Mouse (Mus musculus): ENCODE measurements at regions not wholly inside any gene's neighbourhood (a gene's known extent, or its start where the extent isn't known, plus 50 kb on each side); places are given as distances from the start of the nearest gene placed in this dataset.

DNA sequence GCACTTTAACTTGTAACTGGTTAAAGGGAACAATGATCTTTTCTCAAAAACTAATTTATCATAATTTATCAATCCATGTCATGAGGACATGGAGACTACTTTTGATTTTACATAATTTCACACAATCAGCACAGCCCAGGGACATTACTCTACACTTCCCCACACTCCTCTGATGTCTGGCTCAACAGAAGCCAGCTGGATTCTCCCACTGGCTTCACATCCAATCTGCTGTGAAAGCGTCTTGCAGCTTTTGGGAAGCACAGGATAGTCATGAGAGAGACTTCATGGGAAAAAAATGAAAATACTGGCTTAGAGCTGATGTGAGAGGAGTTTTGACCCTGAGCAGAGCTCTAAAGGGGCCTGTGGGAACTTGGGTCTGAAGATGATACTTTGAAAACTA lies 61.7 kb upstream of the Hrasls start:
- TF ChIP-seq CTCF (conservative IDR thresholded peaks at IDR 0.05) = no peak
- H3K4me3 ChIP-seq = no peak overlapping the region
- no peak for DNase-seq (ENCODE audit: low spot score in 2 of 2)
- H3K27ac ChIP-seq = no peak overlapping the region

GRCm38 (mm10) chr16:29119217-29119616 lies 90.3 kb upstream of the Hrasls start:
- H3K27ac ChIP-seq = no peak overlapping the region
- no peak for DNase-seq (ENCODE audit: low spot score in 2 of 2)
- TF ChIP-seq CTCF (conservative IDR thresholded peaks at IDR 0.05) = no peak
- H3K4me3 ChIP-seq = no peak overlapping the region

GRCm38 (mm10) chr16:29096791-29097190 lies 112.7 kb upstream of the Hrasls start:
- DNase-seq (ENCODE audit: low spot score in 2 of 2) = no peak
- Histone ChIP-seq H3K4me3 (no peak overlapping the region), H3K27ac (no peak overlapping the region)
- TF ChIP-seq CTCF (conservative IDR thresholded peaks at IDR 0.05) = no peak

GRCm38 (mm10) chr16:29065961-29066360 lies 136.5 kb upstream of the Mb21d2 start:
- no peak for DNase-seq (ENCODE audit: low spot score in 2 of 2)
- no peak overlapping the region for H3K4me3 ChIP-seq
- no peak overlapping the region for H3K27ac ChIP-seq
- TF ChIP-seq CTCF (conservative IDR thresholded peaks at IDR 0.05) = no peak

- DNase-seq (ENCODE audit: low spot score in 2 of 2) = no peak
- H3K4me3 ChIP-seq = no peak overlapping the region
- no peak for TF ChIP-seq CTCF (conservative IDR thresholded peaks at IDR 0.05)
- H3K27ac ChIP-seq = no peak overlapping the region
Observed at GRCm38 (mm10) chr16:29065097-29065785, 135.8 kb upstream of the Mb21d2 start.

DNA sequence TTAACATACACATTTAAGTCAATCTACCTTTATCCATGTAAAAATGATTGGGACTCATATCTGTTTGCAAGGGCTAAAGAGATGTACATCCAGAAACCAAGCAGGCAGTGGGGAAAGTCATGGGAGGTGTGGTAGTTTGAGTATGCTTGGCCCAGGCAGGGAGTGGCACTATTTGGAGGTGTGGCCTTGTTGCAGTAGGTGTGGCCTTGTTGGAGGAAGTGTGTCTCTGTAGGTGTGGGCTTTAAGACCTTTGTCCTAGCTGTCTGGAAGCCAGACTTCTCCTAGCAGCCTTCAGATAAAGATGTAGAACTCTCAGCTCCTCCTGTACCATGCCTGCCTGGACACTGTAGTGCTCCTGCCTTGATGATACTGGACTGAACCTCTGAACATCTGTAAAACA lies 133.9 kb upstream of the Mb21d2 start:
- no peak overlapping the region for H3K4me3 ChIP-seq
- DNase-seq (ENCODE audit: low spot score in 2 of 2) = no peak
- no peak overlapping the region for H3K27ac ChIP-seq
- no peak for TF ChIP-seq CTCF (conservative IDR thresholded peaks at IDR 0.05)

- TF ChIP-seq CTCF (conservative IDR thresholded peaks at IDR 0.05) = no peak
Observed at GRCm38 (mm10) chr16:29057076-29057475, 127.6 kb upstream of the Mb21d2 start.

DNA sequence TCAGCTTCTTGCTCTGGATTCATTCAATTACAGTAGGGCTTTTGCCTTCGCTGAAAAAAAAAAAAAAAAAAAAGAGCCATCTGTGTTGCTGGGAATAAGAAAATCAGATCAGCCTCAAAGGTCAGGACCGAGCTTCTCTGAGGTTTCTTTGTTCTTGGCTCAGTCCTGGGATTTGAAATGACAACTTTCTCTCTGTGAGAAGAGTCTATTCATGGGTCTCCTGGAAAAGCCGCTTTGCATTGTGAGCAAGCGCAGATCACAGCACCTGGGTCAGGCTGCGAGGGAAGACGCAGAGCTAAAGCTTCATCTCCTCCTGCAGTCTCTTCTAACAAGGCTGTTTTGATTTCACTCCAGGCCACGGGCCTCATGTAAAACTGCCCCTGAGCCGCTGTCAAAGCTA lies 125.0 kb upstream of the Mb21d2 start:
- DNase-seq (ENCODE audit: low spot score in 2 of 2) = no peak
- TF ChIP-seq CTCF (conservative IDR thresholded peaks at IDR 0.05) = no peak
- Histone ChIP-seq H3K4me3 (no peak overlapping the region), H3K27ac (no peak overlapping the region)

More at GRCm38 (mm10) chr16:29057076-29057475, 127.6 kb upstream of the Mb21d2 start:
- H3K27ac ChIP-seq = no peak overlapping the region
- no peak overlapping the region for H3K4me3 ChIP-seq
- DNase-seq (ENCODE audit: low spot score in 2 of 2) = no peak

- DNase-seq (ENCODE audit: low spot score in 2 of 2) = no peak
- TF ChIP-seq CTCF (conservative IDR thresholded peaks at IDR 0.05) = no peak
- H3K27ac ChIP-seq = no peak overlapping the region
- H3K4me3 ChIP-seq = no peak overlapping the region
Observed at GRCm38 (mm10) chr16:29046453-29046993, 117.0 kb upstream of the Mb21d2 start.

DNA sequence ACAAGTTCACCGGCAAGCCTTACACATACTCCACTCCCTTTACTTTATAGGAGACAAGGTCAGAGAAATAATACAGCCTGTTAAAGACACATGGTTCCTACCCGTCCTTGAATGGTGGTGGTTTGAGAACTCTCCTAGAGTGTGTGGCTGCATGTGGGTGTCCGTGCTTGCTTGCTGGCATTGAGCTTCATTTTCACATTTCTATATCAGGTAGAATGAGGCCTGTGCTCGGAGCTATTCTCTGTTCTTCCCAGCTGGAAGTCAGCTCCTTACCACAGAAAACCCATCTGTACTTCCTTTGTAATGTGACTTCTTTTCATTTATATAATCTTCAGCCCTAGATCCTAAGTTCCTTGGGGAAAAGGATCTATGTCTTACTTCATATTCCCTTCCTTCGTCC lies 106.0 kb upstream of the Mb21d2 start:
- Histone ChIP-seq H3K4me3 (no peak overlapping the region), H3K27ac (no peak overlapping the region)
- TF ChIP-seq CTCF (conservative IDR thresholded peaks at IDR 0.05) = no peak
- no peak for DNase-seq (ENCODE audit: low spot score in 2 of 2)

DNA sequence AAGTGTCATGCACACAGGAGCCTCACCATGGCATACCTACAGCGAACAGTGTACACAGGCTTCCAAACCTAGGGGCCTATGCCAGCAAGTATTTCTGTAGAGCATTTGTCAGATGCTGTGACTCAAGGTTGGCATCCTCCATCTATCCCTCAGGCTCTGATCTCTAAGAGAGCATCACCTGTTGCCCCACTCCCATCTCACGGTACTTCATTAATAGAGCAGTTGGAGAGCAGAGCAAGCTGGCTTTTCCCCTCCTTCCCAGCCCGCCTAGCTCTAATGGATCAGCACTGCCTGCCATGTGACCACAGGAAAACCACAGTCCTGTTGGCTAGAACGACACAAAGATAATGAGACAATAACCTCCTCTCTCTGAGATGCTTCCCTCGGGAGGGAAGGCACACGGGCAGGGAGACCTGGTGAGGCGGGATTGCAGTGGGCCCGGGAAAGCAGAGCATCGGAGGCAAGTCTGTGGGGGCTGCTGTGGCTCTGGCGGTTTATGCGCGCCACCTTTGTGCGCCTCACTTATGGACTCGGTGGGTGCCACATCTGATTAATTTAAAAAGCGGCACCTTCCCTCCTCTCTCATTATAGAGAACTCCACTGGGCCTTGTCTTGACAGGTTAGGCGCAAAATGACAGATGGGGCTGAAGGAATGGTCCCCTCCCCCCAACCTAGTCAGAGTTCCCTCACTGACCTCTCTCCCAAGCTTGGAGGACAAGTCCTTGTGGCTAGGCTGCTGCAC lies 104.8 kb upstream of the Mb21d2 start:
- no peak for DNase-seq (ENCODE audit: low spot score in 2 of 2)
- no peak for TF ChIP-seq CTCF (conservative IDR thresholded peaks at IDR 0.05)
- H3K4me3 ChIP-seq = no peak overlapping the region
- H3K27ac ChIP-seq = no peak overlapping the region

DNA sequence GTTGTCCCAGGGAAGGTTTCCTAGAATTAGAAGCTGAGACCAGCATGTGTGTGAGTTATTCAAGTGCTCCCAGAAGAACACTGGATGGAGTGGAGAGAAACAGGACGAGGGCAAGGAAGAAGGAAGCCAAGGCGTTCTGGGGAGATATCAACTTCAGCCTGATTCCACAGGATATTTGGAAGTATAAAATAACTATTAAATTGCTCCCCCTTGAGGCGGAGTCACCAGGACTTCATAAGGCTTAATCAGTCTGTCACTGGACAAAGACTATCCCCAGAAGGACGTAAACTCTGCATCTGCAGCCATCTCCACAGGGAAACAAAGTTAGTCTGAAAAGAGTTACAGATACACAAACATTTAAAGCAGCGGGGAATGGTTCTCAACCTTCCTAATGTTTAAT lies 103.9 kb upstream of the Mb21d2 start:
- peak; percentile 57 for TF ChIP-seq CTCF (conservative IDR thresholded peaks at IDR 0.05)
- DNase-seq (ENCODE audit: low spot score in 2 of 2) = no peak
- H3K4me3 ChIP-seq = no peak overlapping the region

GRCm38 (mm10) chr16:29027856-29028255 lies 98.4 kb upstream of the Mb21d2 start:
- Histone ChIP-seq H3K4me3 (no peak overlapping the region), H3K27ac (no peak overlapping the region)
- TF ChIP-seq CTCF (conservative IDR thresholded peaks at IDR 0.05) = no peak
- no peak for DNase-seq (ENCODE audit: low spot score in 2 of 2)

More for the DNA sequence above, 103.9 kb upstream of the Mb21d2 start:
- H3K27ac ChIP-seq = no peak overlapping the region

DNA sequence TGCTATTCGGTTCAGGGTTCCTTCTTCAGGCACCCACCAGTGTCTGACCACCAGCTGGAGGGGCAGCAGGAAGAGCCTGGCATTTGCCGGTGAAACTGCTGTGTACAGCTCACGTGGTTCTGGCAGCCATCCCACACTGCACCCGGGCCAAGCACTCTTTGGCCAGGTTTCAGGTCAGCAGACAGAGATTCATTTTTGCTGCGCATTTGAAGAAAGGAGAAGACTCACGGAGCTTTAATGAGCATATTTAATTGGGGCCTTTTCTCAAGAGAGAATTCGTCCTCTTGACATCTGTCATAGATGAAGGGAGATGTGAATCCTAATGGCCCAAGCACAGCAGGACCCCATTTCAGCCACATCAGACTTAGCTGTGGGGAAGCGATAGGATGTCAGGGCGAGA lies 71.8 kb upstream of the Mb21d2 start:
- TF ChIP-seq CTCF (conservative IDR thresholded peaks at IDR 0.05) = no peak
- Histone ChIP-seq H3K4me3 (no peak overlapping the region), H3K27ac (no peak overlapping the region)
- peak in 1 of 2 experiments; percentile 22 for DNase-seq (ENCODE audit: low spot score in 2 of 2)

Measured in layer of hippocampus, adult 2 months (tissue).